Mouse (Mus musculus) liver, embryonic 16.5 days (tissue): ENCODE results near the gene Id1. TPM values are rescaled to one million over a fixed set of nuclear protein-coding genes. Genes with fewer than 3 reads are reported as not detected.

Experiments used
- ATAC-seq: fragments of 200-750 bp; cut with Nextera tagmentation; 2 replicates; pipeline ENCODE4 v1.8.0; 2017; ENCODE audit warnings: low read depth, mild to moderate bottlenecking, moderate number of reproducible peaks, moderate library complexity
- H3K27ac ChIP-seq: fragments of 300-500 bp; sonication (generic); 2 replicates; pipeline ENCODE4 v1.5.1; 2014; ENCODE audit warnings: mild to moderate bottlenecking, low read length
- H3K27me3 ChIP-seq: fragments of 300-500 bp; sonication (generic); 2 replicates; pipeline ENCODE4 v1.6.1; 2014; ENCODE audit warnings: low read depth, low read length, mixed read lengths; ENCODE audit not compliant: control insufficient read depth, insufficient read depth
- H3K36me3 ChIP-seq: fragments of 300-500 bp; sonication (generic); 2 replicates; pipeline ENCODE4 v1.6.1; 2014; ENCODE audit warnings: mild to moderate bottlenecking; ENCODE audit not compliant: control insufficient read depth, insufficient read depth
- H3K4me1 ChIP-seq: fragments of 300-500 bp; sonication (generic); 2 replicates; pipeline ENCODE4 v1.6.1; 2014; ENCODE audit warnings: low read depth, low read length, mixed read lengths; ENCODE audit not compliant: control insufficient read depth
- H3K4me2 ChIP-seq: fragments of 300-500 bp; sonication (generic); 2 replicates; pipeline ENCODE4 v1.6.1; 2014; ENCODE audit warnings: low read depth, low read length, mixed read lengths
- H3K4me3 ChIP-seq: fragments of 300-500 bp; sonication (generic); 2 replicates; pipeline ENCODE4 v1.5.1; 2014; ENCODE audit warnings: low read depth, mild to moderate bottlenecking, low read length
- H3K9ac ChIP-seq: fragments of 300-500 bp; sonication (generic); 2 replicates; pipeline ENCODE4 v1.6.1; 2014; ENCODE audit warnings: low read depth, low read length
- H3K9me3 ChIP-seq: fragments of 300-500 bp; sonication (generic); replicated peaks from 2 replicates; pipeline ENCODE4 v1.6.1; 2016; ENCODE audit warnings: low read length; ENCODE audit not compliant: control insufficient read depth
- WGBS: fragments of 180-500 bp; shearing (Covaris S2); extraction: QIAGEN DNeasy Blood & Tissue Kit; methylation state at CpG from one replicate; pipeline ENCODE4 v1.1.7; 2014; ENCODE audit not compliant: insufficient replicate concordance; 5-methylcytosine and 5-hydroxymethylcytosine counted together
- polyA plus RNA-seq: library from polyadenylated mRNA; unstranded; fragments of >200 nt; fragmentation: Nextera tagmentation; extraction: Ambion mirVana; gene quantifications from 2 replicates; pipeline ENCODE4 v1.2.1, GENCODE M21; 2015

Id1 gene
- polyA plus RNA-seq, 1 experiment from 2014 or later = 18.8 TPM

- Histone ChIP-seq H3K4me3 (no peak overlapping the region), H3K4me2 (no peak overlapping the region), H3K36me3 (no peaks in the 10 kb centered on the region), H3K27ac (no peak overlapping the region), H3K9me3 (no peaks in the 10 kb centered on the region), H3K9ac (no peak overlapping the region), H3K27me3 (peaks cover 27% of the 10 kb centered on the region), H3K4me1 (no peaks in the 10 kb centered on the region)
- ATAC-seq = no peak
- whole genome bisulfite sequencing = 52% methylated on average over 17 of the region's 17 CpGs
Measured at GRCm38 (mm10) chr2:152756474-152757393, 20.7 kb downstream of the Id1 start.

- Histone ChIP-seq H3K36me3 (no peaks in the 10 kb centered on the region), H3K27ac (no peak overlapping the region), H3K4me2 (no peak overlapping the region), H3K27me3 (peaks cover 27% of the 10 kb centered on the region), H3K9ac (no peak overlapping the region), H3K9me3 (no peaks in the 10 kb centered on the region), H3K4me1 (no peaks in the 10 kb centered on the region), H3K4me3 (no peak overlapping the region)
- WGBS = 33% methylated on average over 2 of the region's 2 CpGs
- no peak for ATAC-seq
Measured at GRCm38 (mm10) chr2:152757478-152757877, 21.4 kb downstream of the Id1 start.

GRCm38 (mm10) chr2:152758351-152758750 is 22.3 kb downstream of the Id1 start:
- Histone ChIP-seq H3K4me2 (no peak overlapping the region), H3K9ac (no peak overlapping the region), H3K9me3 (no peaks in the 10 kb centered on the region), H3K36me3 (no peaks in the 10 kb centered on the region), H3K27ac (no peak overlapping the region), H3K27me3 (peaks cover 25% of the 10 kb centered on the region), H3K4me1 (no peaks in the 10 kb centered on the region), H3K4me3 (no peak overlapping the region)
- no peak for ATAC-seq
- WGBS = 43% methylated on average over 4 of the region's 4 CpGs

- H3K4me2 ChIP-seq = no peak overlapping the region
- 58% methylated on average over 6 of the region's 6 CpGs for WGBS
- no peak overlapping the region for H3K4me3 ChIP-seq
- H3K27me3 ChIP-seq = peaks cover 6% of the 10 kb centered on the region; the same call in 1 of the 2 replicates
- H3K36me3 ChIP-seq = no peaks in the 10 kb centered on the region
- no peaks in the 10 kb centered on the region for H3K9me3 ChIP-seq
- H3K27ac ChIP-seq = no peak overlapping the region
- peaks cover 24% of the 10 kb centered on the region for H3K4me1 ChIP-seq
- H3K9ac ChIP-seq = no peak overlapping the region
- ATAC-seq = no peak
Measured at GRCm38 (mm10) chr2:152763310-152763709, 27.3 kb downstream of the Id1 start.

- H3K27me3 ChIP-seq = peaks cover 6% of the 10 kb centered on the region; the same call in 1 of the 2 replicates
- H3K4me1 ChIP-seq = peaks cover 35% of the 10 kb centered on the region
- no peak overlapping the region for H3K27ac ChIP-seq
- H3K9me3 ChIP-seq = no peaks in the 10 kb centered on the region
- no peak overlapping the region for H3K4me2 ChIP-seq
- H3K4me3 ChIP-seq = no peak overlapping the region
- 36% methylated on average over 14 of the region's 14 CpGs for WGBS
- H3K9ac ChIP-seq = peak overlapping the region; percentile 30; the same call in 1 of the 2 replicates
- no peaks in the 10 kb centered on the region for H3K36me3 ChIP-seq
- no peak for ATAC-seq
Measured at GRCm38 (mm10) chr2:152764172-152765044, 28.4 kb downstream of the Id1 start.

GRCm38 (mm10) chr2:152765045-152765674 is 29.1 kb downstream of the Id1 start:
- Histone ChIP-seq H3K27ac (no peak overlapping the region), H3K4me2 (no peak overlapping the region), H3K36me3 (no peaks in the 10 kb centered on the region), H3K9me3 (no peaks in the 10 kb centered on the region), H3K4me1 (peaks cover 41% of the 10 kb centered on the region), H3K27me3 (peaks cover 6% of the 10 kb centered on the region; the same call in 1 of the 2 replicates), H3K4me3 (no peak overlapping the region), H3K9ac (no peak overlapping the region)
- WGBS = 54% methylated on average over 7 of the region's 7 CpGs
- ATAC-seq = no peak

- Histone ChIP-seq H3K36me3 (no peaks in the 10 kb centered on the region), H3K27me3 (peaks cover 6% of the 10 kb centered on the region), H3K9ac (no peak overlapping the region), H3K9me3 (no peaks in the 10 kb centered on the region), H3K4me3 (no peak overlapping the region), H3K27ac (no peak overlapping the region; the same call in 1 of the 2 replicates), H3K4me2 (no peak overlapping the region), H3K4me1 (peaks cover 43% of the 10 kb centered on the region)
- WGBS = 14% methylated on average over 25 of the region's 25 CpGs
- peak; percentile 26; the same call in 1 of the 2 replicates for ATAC-seq
Measured at GRCm38 (mm10) chr2:152766387-152767123, 30.5 kb downstream of the Id1 start.

- 38% methylated on average over 12 of the region's 12 CpGs for WGBS
- Histone ChIP-seq H3K4me1 (peaks cover 44% of the 10 kb centered on the region), H3K4me3 (no peak overlapping the region), H3K27ac (no peak overlapping the region), H3K9me3 (no peaks in the 10 kb centered on the region), H3K9ac (no peak overlapping the region; the same call in 1 of the 2 replicates), H3K36me3 (no peaks in the 10 kb centered on the region), H3K27me3 (peaks cover 10% of the 10 kb centered on the region), H3K4me2 (peak overlapping the region; percentile 25; the same call in 1 of the 2 replicates)
- ATAC-seq = peak; percentile 62
Measured at GRCm38 (mm10) chr2:152767618-152768271, 31.7 kb downstream of the Id1 start.
